Mouse (Mus musculus): ENCODE results near the gene LTO1.
A peak's percentile ranks its signal among the peaks of the same experiment; 100 is the strongest.

The LTO1 gene

GRCm38 (mm10) chr7:144941242-144941831 lies 26.4 kb downstream of the LTO1 start:
- DNase-seq = peak; percentile 92

- peak in 1 of 2 experiments; percentile 38 for DNase-seq
Measured at GRCm38 (mm10) chr7:144942071-144942743, 27.3 kb downstream of the LTO1 start.

- DNase-seq = no peak
Measured at GRCm38 (mm10) chr7:144942744-144943135, 27.8 kb downstream of the LTO1 start.

DNA sequence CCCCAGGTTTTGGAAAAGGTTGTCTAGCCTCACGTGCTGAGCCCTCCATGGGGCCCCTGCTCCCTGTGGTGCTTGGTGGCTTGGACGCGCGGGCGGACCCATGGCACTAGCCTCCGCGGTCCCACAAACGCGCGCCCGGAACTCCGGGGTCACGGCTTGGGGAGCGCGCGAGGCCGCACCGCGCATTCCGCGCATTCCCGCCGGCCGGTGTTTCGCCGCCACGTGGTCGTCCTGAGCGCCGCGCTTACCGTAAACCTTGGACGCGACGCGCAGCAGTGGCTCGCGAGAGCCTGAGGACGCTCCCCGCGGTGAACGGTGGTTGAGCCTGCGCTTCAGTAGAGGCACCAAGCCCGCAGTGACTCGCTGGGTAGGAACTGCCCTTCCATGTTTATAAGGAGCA lies 28.4 kb downstream of the LTO1 start:
- DNase-seq = peak; percentile 77 to 85

GRCm38 (mm10) chr7:144958509-144959395 lies 43.9 kb downstream of the LTO1 start:
- DNase-seq = no peak

DNA sequence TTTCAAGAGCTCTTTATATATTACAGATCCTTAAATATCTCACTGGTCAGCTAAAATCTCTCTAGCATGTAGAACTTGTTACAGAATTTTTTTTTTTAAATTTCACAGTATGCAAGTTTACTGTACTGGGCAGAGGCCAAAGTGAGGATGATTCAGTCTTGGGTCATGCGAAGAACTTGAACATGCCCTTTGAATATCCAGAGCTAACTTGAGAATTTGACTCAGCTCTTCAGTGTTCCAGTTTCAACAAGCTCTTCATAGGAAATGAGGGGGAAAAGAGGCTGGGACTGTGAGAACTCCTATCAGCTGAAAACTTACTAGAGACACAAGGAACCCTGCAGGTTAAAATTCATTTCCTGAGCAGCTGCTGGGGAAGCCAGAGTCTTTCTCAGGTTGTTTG lies 49.0 kb downstream of the LTO1 start:
- DNase-seq = no peak

GRCm38 (mm10) chr7:144964316-144964715 lies 49.4 kb downstream of the LTO1 start:
- DNase-seq = no peak

DNA sequence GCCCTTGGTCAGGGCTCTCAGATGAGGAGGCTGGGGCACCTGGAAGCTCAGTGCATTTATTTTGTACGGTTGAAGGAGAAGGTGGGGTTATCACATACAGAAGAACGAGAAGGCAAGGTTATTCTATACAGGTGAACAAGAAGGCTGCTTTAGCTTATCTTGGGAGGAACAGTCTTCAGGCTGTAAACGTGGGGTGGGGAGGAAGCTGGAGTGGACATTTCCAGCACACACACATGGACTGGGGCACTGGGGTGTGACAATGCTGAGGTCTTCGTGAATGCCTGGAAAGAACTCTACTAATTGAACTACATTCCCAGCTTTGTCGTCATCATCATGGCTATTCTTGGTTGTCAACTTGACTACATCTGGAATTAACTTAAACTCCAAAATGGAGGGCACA lies 51.0 kb downstream of the LTO1 start:
- DNase-seq = no peak

- DNase-seq = no peak
Measured at GRCm38 (mm10) chr7:144970997-144971768, 56.3 kb downstream of the LTO1 start.

DNA sequence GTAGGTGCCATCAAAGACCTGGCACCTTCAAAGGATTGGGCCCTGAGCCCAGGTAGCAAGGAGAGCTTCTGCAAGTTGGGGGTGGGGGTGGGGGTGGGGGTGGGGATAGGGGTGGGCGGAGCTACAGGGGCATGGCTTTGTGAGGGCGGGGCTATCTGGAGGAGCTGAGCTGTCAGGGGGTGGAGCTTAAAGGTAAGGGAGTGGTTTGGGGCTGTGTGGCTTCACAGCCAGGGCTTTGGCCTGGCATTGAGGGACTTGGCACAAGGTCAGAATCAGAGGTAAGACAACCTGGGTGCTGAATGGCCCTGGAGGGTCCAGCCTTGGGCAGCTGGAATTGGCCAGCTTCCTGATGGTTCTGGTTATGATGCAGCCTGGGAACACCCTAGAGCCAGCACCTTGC lies 56.9 kb downstream of the LTO1 start:
- no peak for DNase-seq

- DNase-seq = peak; percentile 10 to 17
Measured at GRCm38 (mm10) chr7:144973461-144973860, 58.6 kb downstream of the LTO1 start.

GRCm38 (mm10) chr7:144977121-144977520 lies 62.2 kb downstream of the LTO1 start:
- no peak for DNase-seq

DNA sequence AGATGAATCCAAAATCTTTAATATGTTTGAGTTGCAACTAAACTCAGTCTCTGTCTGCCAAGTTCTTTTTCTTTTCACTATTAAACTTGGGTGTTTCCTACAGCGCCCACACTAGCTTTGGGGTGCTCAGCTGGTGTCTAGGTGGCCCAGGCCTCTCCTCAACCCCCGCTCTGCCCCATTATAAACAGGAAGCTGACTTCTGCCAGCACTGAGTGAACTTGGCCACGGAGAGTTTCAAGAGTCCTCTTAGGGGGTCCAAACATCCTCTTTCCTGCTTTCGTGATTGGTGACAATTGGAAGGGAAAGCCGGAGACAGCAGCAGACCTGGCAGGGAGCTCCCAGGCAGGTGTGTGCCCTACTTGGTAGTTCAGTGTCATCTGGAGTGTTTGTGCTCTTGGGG lies 64.9 kb downstream of the LTO1 start:
- DNase-seq = no peak
